Mouse (Mus musculus): ENCODE results near the gene Zer1.

The Zer1 gene

DNA sequence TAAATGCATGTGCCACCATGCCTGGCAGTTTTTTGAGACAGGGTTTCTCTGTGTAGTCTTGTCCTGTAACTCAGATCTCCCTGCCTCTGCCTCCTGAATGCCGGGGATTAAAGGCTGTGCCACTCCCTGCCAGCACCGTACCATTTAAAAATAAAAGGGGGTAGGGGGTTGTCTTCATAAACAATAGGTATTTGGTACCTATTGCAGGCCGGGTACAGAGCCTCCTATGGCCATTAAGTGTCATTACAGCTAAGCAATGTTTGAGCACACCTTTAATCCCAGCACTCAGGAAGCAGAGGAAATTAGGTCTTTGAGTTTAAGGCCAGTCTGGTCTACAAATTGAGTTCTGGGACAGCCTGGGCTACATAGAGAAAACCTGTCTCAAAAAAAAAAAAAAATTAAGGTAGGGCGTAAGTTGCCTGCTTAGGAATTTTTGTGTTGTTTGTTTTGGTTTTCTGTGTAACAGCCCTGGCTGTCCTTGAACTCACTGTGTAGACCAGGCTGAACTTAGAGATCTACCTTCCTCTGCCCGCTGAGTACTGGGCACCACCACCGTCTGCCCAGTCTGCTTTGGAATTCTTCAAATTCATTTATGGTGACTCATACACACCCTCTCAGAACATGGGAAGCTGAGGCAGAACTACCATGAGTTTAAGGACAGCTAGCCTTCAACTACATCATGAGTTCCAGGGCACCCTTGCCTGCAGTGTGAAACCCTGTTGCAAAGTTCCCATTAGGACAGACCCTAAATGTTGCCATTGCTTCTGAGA, 72.2 kb downstream of the Zer1 start:
- no peak for DNase-seq (ENCODE audit: low read depth, low spot score)

DNA sequence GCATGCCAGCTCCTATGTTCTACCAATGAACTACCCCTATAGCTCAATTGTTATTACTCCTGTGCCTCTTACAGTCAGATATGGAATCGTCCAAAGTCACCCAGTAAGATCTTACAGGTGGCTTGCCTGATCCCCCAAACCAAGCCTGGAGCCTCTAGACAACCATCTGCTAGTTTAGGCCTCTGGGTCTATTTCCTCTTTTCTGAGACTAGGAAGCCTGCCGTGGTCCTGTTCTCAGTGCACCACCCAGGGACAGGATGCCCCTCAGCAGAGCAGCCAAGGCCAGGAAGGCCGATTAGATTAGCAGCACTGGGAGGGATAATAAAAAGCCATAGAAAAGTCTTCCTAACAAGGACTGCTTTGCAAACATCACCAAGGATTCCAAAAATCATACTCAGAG, 74.6 kb downstream of the Zer1 start:
- no peak for DNase-seq (ENCODE audit: low read depth, low spot score)

DNA sequence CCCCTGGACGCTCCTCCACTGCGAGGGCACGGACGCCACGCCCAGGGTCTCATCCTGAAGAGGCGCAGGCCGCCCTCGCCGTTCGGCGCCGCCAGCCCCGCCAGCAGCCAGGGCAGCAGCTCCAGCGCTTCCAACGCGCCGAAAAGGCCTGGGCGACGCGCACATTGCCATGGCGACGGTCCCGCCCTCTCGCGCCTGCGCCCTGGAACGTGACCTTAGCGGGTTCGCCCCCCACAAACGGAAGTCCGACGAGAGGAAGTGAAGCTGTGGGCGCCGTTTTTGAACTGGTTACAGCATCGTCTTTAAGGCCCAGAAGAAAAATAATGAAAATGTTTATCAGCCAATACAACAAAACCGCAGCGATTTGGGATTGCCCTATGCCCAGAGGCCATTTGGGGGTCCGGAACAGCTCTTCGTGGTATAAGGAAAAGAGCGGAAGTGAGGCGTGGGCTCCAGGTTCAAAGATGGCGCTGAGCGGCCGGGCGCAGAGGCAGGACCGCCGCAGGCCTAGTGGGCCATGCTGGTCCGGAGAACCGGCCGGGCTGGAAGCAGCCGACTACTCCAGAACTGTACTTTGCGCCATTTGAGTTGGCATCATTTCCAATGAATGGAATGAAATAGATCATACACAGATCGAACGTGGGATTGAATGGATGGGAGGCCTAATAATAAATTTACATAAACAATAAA, 75.5 kb downstream of the Zer1 start, which contains the start of gene Wdr34:
TSS of gene Wdr34 (minus strand) at position 183 of the 690 bp plus-strand sequence.
- DNase-seq (ENCODE audit: low read depth, low spot score): peak; percentile 95

DNA sequence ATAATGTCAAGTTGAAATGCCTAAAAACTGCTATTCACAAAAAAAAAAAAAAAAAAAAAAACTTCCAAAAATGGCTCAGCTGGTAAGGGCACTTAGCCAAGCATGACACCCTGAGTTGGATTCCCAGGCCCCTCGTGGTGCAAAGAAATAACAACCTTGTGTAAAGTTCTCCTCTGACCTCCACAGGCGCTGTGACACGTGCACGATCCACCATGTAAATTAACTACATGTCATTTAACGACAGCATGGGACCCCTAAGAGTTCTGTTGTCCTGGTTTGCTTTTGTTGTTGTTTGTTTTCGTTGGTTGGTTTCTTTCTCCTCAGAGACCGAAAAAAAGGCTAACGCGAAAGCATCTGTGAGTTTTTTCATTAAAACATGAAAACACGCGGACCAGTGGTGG, 76.3 kb downstream of the Zer1 start:
- no peak for DNase-seq (ENCODE audit: low read depth, low spot score)
